Mouse (Mus musculus): ENCODE data around the gene Ppp4r2. TPM values are rescaled to one million over a fixed set of nuclear protein-coding genes. Genes with fewer than 3 reads are reported as not detected.

The Ppp4r2 gene
- 16.1 and 18.5 TPM in 2 replicates for polyA plus RNA-seq (2016; fragmentation: Nextera tagmentation; extraction: Ambion mirVana)

- H3K4me1 ChIP-seq (replicated peaks) = peaks cover 18% of the 10 kb centered on the region
- H3K9ac ChIP-seq = peak within 1 kb of the TSS; percentile 99
- H3K4me3 ChIP-seq = peak within 1 kb of the TSS; percentile 99
- peaks cover 29% of the 10 kb centered on the region for H3K36me3 ChIP-seq
- peak; percentile 95 for ATAC-seq (ENCODE audit: insufficient number of reproducible peaks, low FRiP score)
- WGBS = under 1% methylated on average over 50 of the region's 50 CpGs
- H3K4me2 ChIP-seq = peak within 1 kb of the TSS; percentile 69
- H3K9me3 ChIP-seq (replicated peaks) = no peaks in the 10 kb centered on the region
- peak within 1 kb of the TSS; percentile 91 for H3K27ac ChIP-seq (ENCODE audit: poor library complexity, severe bottlenecking)
- no peaks in the 10 kb centered on the region for H3K27me3 ChIP-seq (replicated peaks)
Measured at GRCm38 (mm10) chr6:100833355-100833754, at the start of gene Ppp4r2. Ppp4r2 (plus strand) TSS chr6:100833622.

DNA sequence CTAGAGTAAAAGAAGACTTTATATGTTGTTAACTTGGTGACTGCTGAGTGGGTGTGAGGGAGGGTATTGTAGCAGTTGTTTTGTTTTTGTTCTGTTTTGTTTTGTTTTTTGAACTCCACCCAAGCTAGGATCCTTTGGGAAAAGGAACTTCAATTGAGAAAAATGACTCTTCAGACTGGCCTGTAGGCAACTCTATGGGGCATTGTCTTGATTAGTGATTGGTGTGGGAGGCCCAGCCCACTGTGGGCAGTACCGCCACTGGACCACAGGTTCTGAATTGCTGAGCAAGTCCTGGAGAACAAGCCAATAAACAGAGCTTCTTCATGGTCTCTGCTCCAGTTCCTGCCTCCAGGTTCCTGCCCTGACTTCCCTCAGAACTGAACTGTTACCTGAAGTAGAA, 45.7 kb upstream of the Ppp4r2 start:
- Histone ChIP-seq H3K4me2 (no peak overlapping the region), H3K4me3 (no peak overlapping the region), H3K27me3 (replicated peaks) (no peaks in the 10 kb centered on the region), H3K27ac (ENCODE audit: poor library complexity, severe bottlenecking) (no peak overlapping the region), H3K9me3 (replicated peaks) (peaks cover 11% of the 10 kb centered on the region), H3K4me1 (replicated peaks) (no peaks in the 10 kb centered on the region), H3K36me3 (0 out of 2 replicates have a peak, but pooled peaks cover 6% of the 10 kb centered on the region), H3K9ac (no peak overlapping the region)
- no peak for ATAC-seq (ENCODE audit: insufficient number of reproducible peaks, low FRiP score)
- WGBS = 77% methylated on average over 1 of the region's 1 CpGs

DNA sequence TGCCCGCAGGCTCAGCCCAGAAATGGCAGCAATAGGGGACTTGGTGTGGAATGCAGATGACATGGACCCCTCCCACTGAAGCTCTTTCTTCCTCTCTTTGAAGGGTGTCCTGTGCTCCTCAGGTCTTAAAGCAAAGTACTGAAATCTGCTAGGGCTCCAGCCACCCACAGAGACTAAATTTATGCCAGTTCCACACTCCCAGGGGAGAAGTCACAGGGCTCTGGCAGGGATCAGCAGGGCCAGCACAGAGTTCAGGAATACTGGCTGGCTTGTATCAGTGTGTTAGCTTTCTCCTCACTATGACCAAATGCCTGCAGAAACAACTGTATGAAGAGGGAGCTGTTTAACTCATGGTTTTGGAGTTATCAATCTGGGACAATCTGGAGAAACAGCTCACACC, 44.3 kb upstream of the Ppp4r2 start:
- H3K27ac ChIP-seq (ENCODE audit: poor library complexity, severe bottlenecking) = no peak overlapping the region
- 0 out of 2 replicates have a peak, but pooled peaks cover 6% of the 10 kb centered on the region for H3K36me3 ChIP-seq
- no peak overlapping the region for H3K4me3 ChIP-seq
- 84% methylated on average over 1 of the region's 1 CpGs for WGBS
- no peak overlapping the region for H3K4me2 ChIP-seq
- no peak for ATAC-seq (ENCODE audit: insufficient number of reproducible peaks, low FRiP score)
- H3K9ac ChIP-seq = no peak overlapping the region
- H3K4me1 ChIP-seq (replicated peaks) = no peaks in the 10 kb centered on the region
- no peaks in the 10 kb centered on the region for H3K27me3 ChIP-seq (replicated peaks)
- peaks cover 11% of the 10 kb centered on the region for H3K9me3 ChIP-seq (replicated peaks)

DNA sequence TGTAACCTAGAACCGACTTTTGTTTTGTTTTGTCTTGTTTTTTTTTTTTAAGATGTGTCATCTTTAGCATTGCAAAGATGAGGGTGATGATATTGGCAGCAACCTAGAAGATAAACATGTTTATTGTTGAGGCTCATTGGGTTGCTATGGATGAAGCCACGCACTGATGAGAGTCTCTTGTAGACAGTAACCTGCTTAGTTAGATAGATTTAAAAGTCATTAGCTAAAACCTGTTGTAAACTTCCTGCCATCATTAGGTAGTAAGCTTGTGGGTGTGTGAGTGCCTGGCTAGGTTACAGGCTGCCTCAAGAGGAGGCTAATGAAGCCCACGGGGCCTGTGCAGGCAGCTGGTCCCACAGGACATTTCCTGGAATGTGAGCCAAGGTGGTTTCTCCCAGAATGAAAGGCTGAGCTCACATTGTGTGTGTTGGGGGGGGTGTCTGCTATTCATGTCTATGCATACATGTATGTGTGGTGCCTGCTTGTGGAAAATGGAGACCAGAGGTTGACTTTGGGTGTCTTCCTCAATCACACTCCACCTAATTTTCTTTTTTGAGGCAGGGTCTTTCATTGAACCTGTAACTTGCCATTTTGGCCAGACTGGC, 41.3 kb upstream of the Ppp4r2 start:
- no peak overlapping the region for H3K9ac ChIP-seq
- H3K4me1 ChIP-seq (replicated peaks) = no peaks in the 10 kb centered on the region
- no peaks in the 10 kb centered on the region for H3K27me3 ChIP-seq (replicated peaks)
- H3K4me2 ChIP-seq = no peak overlapping the region
- no peaks in the 10 kb centered on the region for H3K36me3 ChIP-seq
- no peak overlapping the region for H3K27ac ChIP-seq (ENCODE audit: poor library complexity, severe bottlenecking)
- no peak for ATAC-seq (ENCODE audit: insufficient number of reproducible peaks, low FRiP score)
- H3K9me3 ChIP-seq (replicated peaks) = peaks cover 6% of the 10 kb centered on the region
- 68% methylated on average over 3 of the region's 3 CpGs for WGBS
- H3K4me3 ChIP-seq = no peak overlapping the region

DNA sequence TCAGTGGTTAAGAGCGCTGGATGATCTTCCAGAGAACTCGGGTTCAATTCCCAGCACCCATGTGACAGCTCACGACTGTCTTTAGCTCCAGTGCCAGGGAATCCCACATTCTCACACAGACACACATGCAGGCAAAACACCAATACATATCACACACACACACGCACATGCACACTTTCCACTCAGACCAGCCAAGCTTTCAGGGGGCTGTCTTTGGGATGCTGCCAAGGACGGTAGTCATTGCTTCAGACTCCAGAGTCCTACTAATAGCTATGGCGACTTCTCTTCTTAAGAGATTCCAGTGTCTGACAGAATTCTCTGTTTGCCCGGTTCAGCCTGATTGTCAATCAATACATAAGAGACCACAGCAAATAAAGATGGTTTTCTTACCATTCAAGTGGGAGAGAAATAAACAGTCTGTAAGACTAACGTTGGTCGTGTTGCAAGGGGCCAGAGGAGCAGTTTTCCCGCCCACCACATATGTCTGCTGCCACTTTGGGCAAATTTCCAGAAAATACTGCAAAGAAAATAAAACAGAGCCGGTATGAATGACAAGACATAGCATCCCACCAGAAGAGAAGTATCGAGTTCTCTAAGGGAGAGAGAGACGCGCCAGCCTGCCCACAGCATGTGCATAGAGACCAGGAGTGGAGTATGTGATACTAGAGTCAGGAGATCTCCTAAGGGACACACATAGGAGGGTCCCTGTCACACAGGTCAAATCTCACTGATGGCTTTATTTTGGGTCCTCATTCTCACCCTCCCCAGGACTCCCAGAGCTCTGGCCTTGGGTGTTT, 40.3 kb upstream of the Ppp4r2 start:
- ATAC-seq (ENCODE audit: insufficient number of reproducible peaks, low FRiP score) = 0 out of 2 replicates have a peak, but pooled peaks have one; percentile 25
- WGBS = 72% methylated on average over 14 of the region's 14 CpGs
- Histone ChIP-seq H3K9ac (no peak overlapping the region), H3K27me3 (replicated peaks) (no peaks in the 10 kb centered on the region), H3K27ac (ENCODE audit: poor library complexity, severe bottlenecking) (no peak overlapping the region), H3K9me3 (replicated peaks) (peaks cover 8% of the 10 kb centered on the region), H3K4me3 (no peak overlapping the region), H3K4me2 (no peak overlapping the region), H3K36me3 (no peaks in the 10 kb centered on the region), H3K4me1 (replicated peaks) (no peaks in the 10 kb centered on the region)

DNA sequence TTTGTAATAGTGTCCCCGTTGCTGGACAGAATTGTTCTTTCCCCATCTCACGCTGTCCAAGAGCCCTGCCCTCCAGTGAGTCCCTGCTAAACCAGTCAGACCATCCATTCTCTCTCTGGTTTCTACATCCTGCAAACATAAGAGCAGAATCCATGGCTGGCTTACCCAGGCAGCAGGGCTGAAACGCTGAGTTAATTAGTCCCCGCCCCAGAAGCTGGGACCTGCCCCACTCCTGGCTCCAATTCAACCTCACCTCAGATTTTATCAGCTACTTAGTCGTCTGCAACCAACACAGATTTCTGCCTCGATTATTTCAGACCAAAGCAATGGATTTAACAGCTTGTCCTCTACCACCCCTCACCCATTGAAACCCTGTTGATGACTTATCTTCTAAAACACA, 37.6 kb upstream of the Ppp4r2 start:
- Histone ChIP-seq H3K27me3 (replicated peaks) (no peaks in the 10 kb centered on the region), H3K36me3 (no peaks in the 10 kb centered on the region), H3K4me2 (no peak overlapping the region), H3K4me3 (no peak overlapping the region), H3K9me3 (replicated peaks) (peaks cover 8% of the 10 kb centered on the region), H3K27ac (ENCODE audit: poor library complexity, severe bottlenecking) (no peak overlapping the region), H3K9ac (no peak overlapping the region), H3K4me1 (replicated peaks) (no peaks in the 10 kb centered on the region)
- ATAC-seq (ENCODE audit: insufficient number of reproducible peaks, low FRiP score) = no peak
- 45% methylated on average over 6 of the region's 6 CpGs for WGBS

DNA sequence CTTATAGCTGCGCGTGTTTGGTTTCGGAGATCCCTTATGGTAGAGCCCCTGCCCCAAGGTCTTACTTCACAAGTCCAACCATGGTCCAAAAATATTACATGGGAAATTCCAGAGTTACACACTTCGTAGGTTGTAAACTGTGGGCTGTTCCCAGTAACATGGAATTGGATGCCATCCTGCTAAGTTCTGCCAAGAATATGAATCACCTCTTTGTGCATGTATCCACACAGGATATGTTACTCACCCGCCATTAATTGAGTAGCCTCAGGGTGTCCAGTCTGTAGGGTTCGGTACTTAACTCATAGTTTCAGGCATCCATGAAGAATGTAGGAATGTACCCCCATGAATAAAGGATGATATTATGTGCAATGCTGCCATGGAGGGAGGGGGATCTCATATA, 34.1 kb upstream of the Ppp4r2 start:
- H3K27ac ChIP-seq (ENCODE audit: poor library complexity, severe bottlenecking) = no peak overlapping the region
- no peaks in the 10 kb centered on the region for H3K27me3 ChIP-seq (replicated peaks)
- ATAC-seq (ENCODE audit: insufficient number of reproducible peaks, low FRiP score) = no peak
- no peak overlapping the region for H3K4me2 ChIP-seq
- WGBS = 79% methylated on average over 6 of the region's 6 CpGs
- peaks cover 3% of the 10 kb centered on the region; the same call in 1 of the 2 replicates for H3K9me3 ChIP-seq (replicated peaks)
- no peak overlapping the region for H3K9ac ChIP-seq
- H3K4me1 ChIP-seq (replicated peaks) = no peaks in the 10 kb centered on the region
- H3K4me3 ChIP-seq = no peak overlapping the region
- no peaks in the 10 kb centered on the region for H3K36me3 ChIP-seq

- no peak overlapping the region for H3K4me2 ChIP-seq
- H3K9me3 ChIP-seq (replicated peaks) = peaks cover 3% of the 10 kb centered on the region; the same call in 1 of the 2 replicates
- no peaks in the 10 kb centered on the region for H3K4me1 ChIP-seq (replicated peaks)
- no peak overlapping the region for H3K27ac ChIP-seq (ENCODE audit: poor library complexity, severe bottlenecking)
- no peak overlapping the region for H3K4me3 ChIP-seq
- no peaks in the 10 kb centered on the region for H3K36me3 ChIP-seq
- ATAC-seq (ENCODE audit: insufficient number of reproducible peaks, low FRiP score) = no peak
- H3K27me3 ChIP-seq (replicated peaks) = no peaks in the 10 kb centered on the region
- H3K9ac ChIP-seq = no peak overlapping the region
- 88% methylated on average over 4 of the region's 4 CpGs for WGBS
Measured at GRCm38 (mm10) chr6:100799766-100800165, 33.7 kb upstream of the Ppp4r2 start.

DNA sequence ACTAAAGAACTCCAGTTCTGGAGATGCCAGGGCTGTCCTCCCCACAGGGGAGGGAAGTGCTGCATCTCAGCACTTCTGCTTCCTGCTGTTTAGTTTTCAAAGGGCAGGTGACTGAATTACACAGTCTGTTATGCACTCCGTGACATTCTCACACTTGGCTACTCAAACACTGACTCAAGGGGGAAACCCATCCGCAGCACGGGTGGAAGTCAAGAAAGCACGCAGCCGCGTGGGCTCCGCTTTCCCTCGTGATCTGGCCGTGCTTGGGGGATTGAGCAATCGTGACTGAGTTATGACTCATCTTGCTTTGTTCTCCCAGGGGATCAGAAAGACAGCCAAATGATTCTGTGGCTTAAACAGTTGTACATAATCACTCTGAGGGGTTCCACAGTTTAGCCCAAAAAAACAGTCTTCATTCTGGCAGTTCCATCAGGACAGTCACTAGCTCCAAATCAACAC, 32.9 kb upstream of the Ppp4r2 start:
- Histone ChIP-seq H3K4me1 (replicated peaks) (no peaks in the 10 kb centered on the region), H3K4me3 (no peak overlapping the region), H3K4me2 (no peak overlapping the region), H3K9ac (no peak overlapping the region), H3K27ac (ENCODE audit: poor library complexity, severe bottlenecking) (no peak overlapping the region), H3K36me3 (no peaks in the 10 kb centered on the region), H3K27me3 (replicated peaks) (no peaks in the 10 kb centered on the region), H3K9me3 (replicated peaks) (peaks cover 3% of the 10 kb centered on the region; the same call in 1 of the 2 replicates)
- no peak for ATAC-seq (ENCODE audit: insufficient number of reproducible peaks, low FRiP score)
- WGBS = 71% methylated on average over 10 of the region's 10 CpGs

DNA sequence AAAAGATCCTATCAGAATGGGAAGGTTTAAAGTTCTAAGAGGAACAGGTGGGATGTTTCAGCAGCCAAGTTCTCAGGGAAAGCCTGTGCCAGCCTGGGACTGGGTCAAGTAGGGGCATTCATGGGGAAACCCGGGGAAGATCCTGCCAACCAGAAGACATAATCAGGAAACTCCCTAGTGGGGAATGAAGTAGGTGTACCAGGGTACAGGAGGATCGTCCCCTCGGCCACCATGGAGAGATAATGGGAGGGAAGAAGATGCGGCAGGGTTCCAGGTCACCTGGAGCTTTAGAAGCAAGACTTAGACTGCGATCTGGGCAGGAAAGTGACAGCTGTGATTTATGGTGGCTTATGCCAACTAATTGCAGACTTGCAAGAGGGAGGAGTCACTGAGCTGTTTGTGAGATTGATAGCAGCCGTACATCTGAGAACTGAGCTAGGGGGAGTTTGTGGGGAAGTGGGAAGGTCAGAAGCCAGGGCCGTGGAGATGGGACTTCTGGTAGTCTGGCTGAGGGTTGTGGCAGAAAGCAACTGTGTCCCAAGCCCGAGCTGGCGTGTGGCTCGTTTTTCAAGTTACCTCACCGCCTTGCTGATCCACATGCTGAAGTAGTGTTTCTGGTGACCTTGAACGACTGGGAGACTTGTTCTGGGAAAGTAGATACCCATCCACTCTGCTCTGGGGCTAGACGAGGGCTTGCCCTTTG, 30.9 kb upstream of the Ppp4r2 start:
- 60% methylated on average over 13 of the region's 13 CpGs for WGBS
- no peak for ATAC-seq (ENCODE audit: insufficient number of reproducible peaks, low FRiP score)

GRCm38 (mm10) chr6:100803250-100803649, 30.2 kb upstream of the Ppp4r2 start:
- no peaks in the 10 kb centered on the region for H3K36me3 ChIP-seq
- no peak for ATAC-seq (ENCODE audit: insufficient number of reproducible peaks, low FRiP score)
- 80% methylated on average over 3 of the region's 3 CpGs for WGBS

More for the DNA sequence above, 30.9 kb upstream of the Ppp4r2 start:
- Histone ChIP-seq H3K4me3 (no peak overlapping the region), H3K4me1 (replicated peaks) (no peaks in the 10 kb centered on the region), H3K36me3 (no peaks in the 10 kb centered on the region), H3K4me2 (no peak overlapping the region), H3K27ac (ENCODE audit: poor library complexity, severe bottlenecking) (no peak overlapping the region), H3K27me3 (replicated peaks) (no peaks in the 10 kb centered on the region), H3K9ac (no peak overlapping the region), H3K9me3 (replicated peaks) (no peaks in the 10 kb centered on the region)

More at GRCm38 (mm10) chr6:100803250-100803649, 30.2 kb upstream of the Ppp4r2 start:
- no peak overlapping the region for H3K4me3 ChIP-seq
- H3K4me1 ChIP-seq (replicated peaks) = no peaks in the 10 kb centered on the region
- H3K9me3 ChIP-seq (replicated peaks) = no peaks in the 10 kb centered on the region
- H3K9ac ChIP-seq = no peak overlapping the region
- H3K27me3 ChIP-seq (replicated peaks) = no peaks in the 10 kb centered on the region
- no peak overlapping the region for H3K4me2 ChIP-seq
- H3K27ac ChIP-seq (ENCODE audit: poor library complexity, severe bottlenecking) = no peak overlapping the region
